Mouse (Mus musculus): ENCODE results near the gene Cfap97d1.
A peak's percentile ranks its signal among the peaks of the same experiment; 100 is the strongest.
"Not testable (repeated sequence)": the region's sequence is repeated elsewhere in the genome, so short reads cannot be mapped to it uniquely, and the experiment has no call there.

The Cfap97d1 gene

GRCm38 (mm10) chr11:101974181-101974580 is 9.9 kb upstream of the Cfap97d1 start:
- no peak for DNase-seq

GRCm38 (mm10) chr11:101974923-101975322 is 9.2 kb upstream of the Cfap97d1 start:
- DNase-seq = no peak

- DNase-seq = no peak
These were observed 7.1 kb upstream of the Cfap97d1 start for GRCm38 (mm10) chr11:101976949-101977348.

DNA sequence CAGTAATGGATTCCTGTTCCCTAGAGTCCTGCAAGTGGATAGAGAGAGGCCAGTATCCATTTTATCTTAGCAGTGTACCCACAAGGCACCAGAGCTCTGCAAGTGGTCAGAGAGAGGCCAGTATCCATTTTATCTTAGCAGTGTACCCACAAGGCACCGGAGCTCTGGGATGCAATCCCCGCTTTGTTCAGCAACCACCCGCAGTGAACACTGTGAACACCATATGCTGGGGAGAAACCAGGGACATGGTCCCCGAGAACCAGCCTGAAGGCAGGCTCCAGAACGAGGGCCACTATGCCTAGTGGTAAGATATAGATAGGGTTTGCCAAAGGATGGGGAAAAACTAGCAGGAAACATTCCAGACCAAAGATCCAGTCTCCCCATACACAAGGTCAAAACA is 4.9 kb upstream of the Cfap97d1 start:
- DNase-seq = no peak

GRCm38 (mm10) chr11:101980603-101981157 is 3.4 kb upstream of the Cfap97d1 start:
- DNase-seq = no peak

- DNase-seq = no peak
These were observed 2.2 kb upstream of the Cfap97d1 start for GRCm38 (mm10) chr11:101981850-101982249.

DNA sequence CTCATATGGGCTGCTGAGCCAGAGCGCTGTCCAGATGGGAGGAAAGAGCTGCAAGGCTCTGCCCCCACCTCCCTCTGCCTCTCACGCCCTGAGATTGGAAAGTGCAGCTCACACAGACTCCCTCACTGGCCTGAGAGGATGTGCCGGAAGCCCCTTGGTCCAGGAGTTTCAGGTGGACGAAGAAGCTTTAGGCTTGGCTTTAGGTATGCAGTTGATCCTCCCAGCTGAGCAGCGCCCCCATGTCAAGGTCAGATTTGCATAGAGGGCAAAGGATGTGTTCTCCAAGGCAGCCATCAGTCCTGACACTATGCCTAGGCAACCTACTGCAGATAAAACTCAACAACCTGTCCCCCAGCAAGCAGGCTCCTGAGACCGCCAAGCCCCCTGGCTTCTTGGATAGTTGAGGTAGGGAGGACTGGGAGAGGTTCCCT is 1.1 kb upstream of the Cfap97d1 start:
- DNase-seq = no peak

DNA sequence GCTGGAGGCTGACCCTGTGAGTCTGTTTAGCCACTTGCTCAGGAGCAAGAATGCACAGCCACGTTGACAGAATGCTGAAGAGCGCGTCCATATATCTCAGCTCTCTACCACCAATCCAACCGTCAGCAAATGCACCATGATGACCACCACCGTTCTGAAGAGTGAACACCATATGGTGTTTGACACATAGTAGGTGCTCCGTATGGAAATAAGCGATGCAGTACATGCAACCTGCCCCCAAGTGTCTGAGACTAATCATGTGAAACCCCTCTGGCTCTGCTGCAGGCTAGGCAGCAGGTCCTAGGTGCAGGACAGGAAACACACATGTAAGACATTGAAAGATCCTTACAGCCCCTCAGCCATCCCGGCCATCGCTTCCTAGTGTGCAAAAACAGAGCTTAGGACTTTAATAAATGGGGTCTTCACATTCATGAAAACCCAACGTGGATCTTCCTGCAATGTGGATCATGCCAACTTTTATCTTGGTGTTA is 603 bp upstream of the Cfap97d1 start:
- no peak for DNase-seq

DNA sequence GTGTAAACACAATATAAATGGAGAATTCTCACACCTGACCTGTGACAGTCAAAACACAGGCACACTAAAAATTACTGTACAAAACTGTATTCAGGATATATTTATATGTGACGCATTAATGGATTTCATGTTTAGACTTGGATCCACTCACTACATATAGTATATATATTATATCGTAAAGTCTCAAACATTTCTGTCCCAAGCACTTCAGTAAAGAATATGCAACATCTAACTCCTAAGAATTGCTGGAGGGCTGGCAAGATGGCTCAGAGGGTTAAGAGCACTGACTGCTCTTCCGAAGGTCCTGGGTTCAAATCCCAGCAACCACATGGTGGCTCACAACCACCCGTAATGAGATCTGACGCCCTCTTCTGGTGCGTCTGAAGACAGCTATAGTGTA is 1.4 kb downstream of the Cfap97d1 start:
- DNase-seq = not testable (repeated sequence)

DNA sequence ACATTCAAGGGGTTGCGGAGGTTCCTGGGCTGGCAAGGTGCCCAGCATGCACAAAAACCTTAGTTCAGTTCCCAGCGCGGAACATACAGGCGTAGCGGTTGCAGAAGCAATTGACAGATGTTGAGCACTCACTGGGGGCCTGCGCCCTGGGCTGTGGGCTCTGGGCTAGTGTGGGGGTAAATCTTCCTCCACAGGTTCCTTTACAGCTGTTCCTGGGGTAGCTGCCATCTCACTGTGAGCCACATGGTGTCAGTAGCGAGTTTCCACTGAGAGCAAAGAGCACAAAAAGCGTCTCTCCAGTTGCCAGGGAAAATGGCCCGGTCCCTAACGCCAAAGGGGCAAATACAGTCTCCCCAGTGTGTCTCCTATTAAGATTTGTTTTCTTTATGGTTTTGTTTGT is 1.9 kb downstream of the Cfap97d1 start:
- DNase-seq = peak; percentile 83

GRCm38 (mm10) chr11:101986913-101987312 is 2.8 kb downstream of the Cfap97d1 start, which contains the start of gene Dusp3:
Dusp3 (minus strand) TSS chr11:101987013.
- DNase-seq = no peak

DNA sequence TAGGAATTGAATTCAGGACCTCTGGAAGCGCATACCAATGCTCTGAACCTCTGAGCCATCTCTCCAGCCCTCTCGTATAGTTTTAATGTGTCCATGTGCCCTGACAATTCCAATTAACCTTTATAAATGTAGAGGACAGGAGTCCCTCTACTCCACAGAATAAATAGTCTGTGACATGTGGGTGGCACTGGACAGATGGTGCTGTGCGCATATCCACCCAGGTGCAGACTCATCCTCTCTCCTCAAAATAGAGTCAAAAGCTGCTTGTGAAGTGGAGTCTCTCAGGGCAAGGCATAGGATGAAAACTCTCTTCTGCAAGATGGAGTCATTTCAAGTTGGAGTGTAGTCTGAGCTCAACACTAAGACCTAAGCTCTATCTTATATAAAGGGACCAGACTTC is 6.2 kb downstream of the Cfap97d1 start:
- no peak for DNase-seq

DNA sequence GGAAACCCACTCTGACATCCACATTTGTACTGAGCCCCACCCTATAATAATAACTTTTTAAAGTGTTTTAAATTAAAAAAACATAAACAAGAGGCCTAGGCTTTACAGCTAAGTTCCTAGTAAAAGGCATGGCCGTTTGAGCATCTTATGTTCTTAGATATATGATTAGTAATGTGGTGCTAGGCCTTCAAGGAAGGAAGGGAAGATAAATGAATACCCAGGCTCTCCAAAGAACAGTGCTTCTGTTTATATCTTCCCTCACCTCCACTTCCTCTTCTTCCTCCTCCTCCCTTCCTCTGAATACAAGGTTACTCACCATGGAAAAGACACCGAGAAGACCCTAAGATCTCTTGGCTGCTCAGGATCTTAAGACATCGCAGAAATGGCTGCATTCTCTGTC is 7.7 kb downstream of the Cfap97d1 start:
- DNase-seq = no peak

- DNase-seq = no peak
These were observed 8.3 kb downstream of the Cfap97d1 start for GRCm38 (mm10) chr11:101992411-101992810.

DNA sequence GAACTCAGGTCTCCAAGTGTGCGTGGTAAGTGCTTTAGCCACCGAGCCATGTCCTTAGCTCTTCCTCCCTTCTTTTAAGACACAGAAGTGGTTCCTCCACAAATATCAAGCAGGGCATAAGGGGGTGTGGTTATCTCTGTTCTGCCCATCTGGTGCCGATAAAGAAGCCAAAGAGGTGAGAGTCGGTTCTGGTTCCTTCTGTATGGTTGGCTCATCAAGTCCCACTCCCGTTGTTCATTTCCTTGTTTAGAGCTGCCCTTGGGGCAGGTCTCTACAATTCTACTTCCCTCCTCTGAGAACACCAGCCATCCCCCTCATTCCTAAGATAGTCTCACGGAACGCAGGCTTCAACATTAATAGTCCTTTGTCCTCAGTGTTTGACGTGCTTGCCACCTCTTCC is 10.0 kb downstream of the Cfap97d1 start:
- DNase-seq = no peak

GRCm38 (mm10) chr11:101995938-101996337 is 11.9 kb downstream of the Cfap97d1 start:
- no peak for DNase-seq

DNA sequence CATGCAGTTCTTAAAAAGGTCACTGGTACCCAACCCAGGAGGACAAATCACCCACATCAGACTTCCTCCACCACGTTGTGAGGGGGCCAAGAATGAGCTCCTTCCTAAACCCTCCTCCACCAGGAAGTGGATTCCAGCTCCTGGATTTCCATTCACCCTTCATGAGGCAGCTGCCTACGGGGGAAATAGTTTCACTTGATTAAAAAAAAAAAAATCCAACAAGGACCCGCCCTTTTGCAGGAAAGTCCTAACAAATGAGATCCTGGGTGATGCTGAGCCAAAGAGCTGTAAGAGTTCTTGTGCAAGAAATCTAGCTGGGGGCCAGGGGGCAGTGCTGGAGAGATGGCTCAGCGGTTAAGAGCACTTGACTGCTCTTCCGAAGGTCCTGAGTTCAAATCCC is 14.2 kb downstream of the Cfap97d1 start:
- DNase-seq = no peak

GRCm38 (mm10) chr11:101999466-101999865 is 15.4 kb downstream of the Cfap97d1 start:
- no peak for DNase-seq

GRCm38 (mm10) chr11:102004251-102004650 is 20.2 kb downstream of the Cfap97d1 start:
- no peak for DNase-seq

GRCm38 (mm10) chr11:102006271-102006670 is 22.2 kb downstream of the Cfap97d1 start:
- no peak for DNase-seq

- DNase-seq = no peak
These were observed 22.6 kb downstream of the Cfap97d1 start for GRCm38 (mm10) chr11:102006688-102007087.

GRCm38 (mm10) chr11:102008372-102008771 is 24.3 kb downstream of the Cfap97d1 start:
- no peak for DNase-seq

DNA sequence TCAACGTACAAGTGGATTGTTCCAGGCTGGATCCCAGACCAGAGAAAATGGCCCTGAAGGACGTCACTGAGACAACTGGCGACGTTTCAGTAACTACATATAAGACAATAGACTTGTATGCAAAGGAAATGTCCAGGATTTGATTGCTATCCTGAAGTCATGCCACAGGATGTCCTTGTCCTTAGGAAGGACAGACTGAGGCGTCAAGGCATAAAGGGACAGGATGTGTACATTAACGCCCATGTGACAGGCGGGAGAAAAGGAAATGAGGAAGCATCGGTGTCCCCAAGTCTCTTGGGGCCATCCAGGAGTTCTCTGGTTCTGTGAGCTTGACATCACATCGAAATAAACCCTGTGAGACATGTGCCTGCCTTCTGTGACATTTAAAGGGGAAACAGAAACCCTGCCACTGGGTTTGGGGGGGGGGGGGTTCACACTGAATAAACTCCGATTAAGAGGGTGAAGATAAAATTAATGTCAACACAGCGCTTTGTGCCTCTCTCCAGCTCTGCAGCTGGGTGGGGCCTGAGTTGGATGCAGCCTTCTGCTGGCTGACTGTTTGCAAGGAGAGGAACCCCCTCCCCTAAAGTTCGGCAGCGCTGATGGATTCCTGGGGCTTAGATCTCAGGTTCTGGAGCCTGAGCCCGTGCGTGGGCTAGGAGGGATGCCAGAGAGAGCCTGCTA is 25.0 kb downstream of the Cfap97d1 start:
- no peak for DNase-seq

GRCm38 (mm10) chr11:102010140-102010539 is 26.1 kb downstream of the Cfap97d1 start:
- DNase-seq = no peak

- no peak for DNase-seq
These were observed 27.4 kb downstream of the Cfap97d1 start for GRCm38 (mm10) chr11:102011510-102011909.

All from right cerebral cortex, postnatal 14 days (tissue).